Mouse (Mus musculus) bone marrow, adult 2 months (tissue): ENCODE measurements at regions not wholly inside any gene's neighbourhood (a gene's known extent, or its start where the extent isn't known, plus 50 kb on each side); places are given as distances from the start of the nearest gene placed in this dataset.

Source experiments
- H3K27ac ChIP-seq: fragments of 200-500 bp; 2 replicates; pipeline ENCODE4 v1.5.1; 2012; ENCODE audit warnings: low read depth, mild to moderate bottlenecking, control low read depth, inconsistent platforms, low read length; ENCODE audit not compliant: control insufficient read depth, poor library complexity, insufficient read depth
- H3K4me1 ChIP-seq: fragments of 200-500 bp; 2 replicates; pipeline ENCODE4 v1.6.1; 2011; ENCODE audit warnings: low read length; ENCODE audit not compliant: control insufficient read depth, insufficient read depth
- H3K4me3 ChIP-seq: fragments of 200-500 bp; replicated peaks from 2 replicates; pipeline ENCODE3; 2011; ENCODE audit warnings: mild to moderate bottlenecking, low read depth, low read length, control low read depth; ENCODE audit not compliant: control insufficient read depth
- CTCF ChIP-seq: fragments of 200-500 bp; IDR thresholded peaks from 2 replicates; pipeline ENCODE4 v1.5.1; 2011; ENCODE audit warnings: low read length, control low read depth; ENCODE audit not compliant: control insufficient read depth, insufficient read depth
- POLR2A ChIP-seq: fragments of 200-500 bp; IDR thresholded peaks from 2 replicates; pipeline ENCODE4 v1.6.1; 2011; ENCODE audit warnings: low read depth, mild to moderate bottlenecking, control low read depth, low read length, borderline replicate concordance; ENCODE audit not compliant: control insufficient read depth
- WGBS: fragments of 180-500 bp; shearing (Covaris S2); methylation state at CpG from one replicate; pipeline ENCODE4 v1.1.7; 2018; 5-methylcytosine and 5-hydroxymethylcytosine counted together

DNA sequence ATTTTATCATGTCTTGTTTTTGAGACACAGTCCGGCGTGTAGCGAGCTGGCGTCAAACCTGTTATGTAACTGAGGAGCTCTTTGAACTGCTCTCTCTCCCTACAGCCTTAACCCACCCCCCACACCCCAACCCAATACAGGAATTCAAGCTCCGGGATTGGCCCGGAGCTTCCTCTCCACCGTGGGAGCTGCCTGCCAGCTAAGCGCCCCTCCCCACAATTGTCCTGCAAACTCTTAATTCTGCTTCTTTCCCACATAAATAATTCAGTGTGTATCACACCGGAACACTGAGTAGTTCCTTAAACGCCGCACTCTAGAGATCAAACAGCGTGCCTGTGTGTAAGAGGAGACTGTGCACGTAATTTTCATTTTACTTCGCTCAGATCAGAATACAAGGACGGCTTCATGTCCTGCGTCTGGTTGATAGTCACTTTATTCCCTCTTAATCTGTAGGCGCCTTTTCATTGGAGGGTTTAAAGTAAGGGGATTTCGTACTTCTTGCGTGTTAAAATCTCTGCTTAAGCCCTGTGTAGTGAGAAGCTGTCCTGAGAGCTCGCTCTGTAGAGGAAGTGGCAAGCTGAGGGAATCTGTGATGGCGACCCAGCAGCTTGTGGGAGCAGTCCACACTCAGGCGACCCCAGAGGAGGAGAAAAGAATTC lies 95.3 kb upstream of the Pabpc6 start:
- Histone ChIP-seq H3K4me3 (no peak overlapping the region), H3K27ac (peak overlapping the region; percentile 58; the same call in 1 of the 2 replicates), H3K4me1 (no peaks in the 10 kb centered on the region; the same call in 1 of the 2 replicates)
- TF ChIP-seq POLR2A (no peak), CTCF (no peak)
- 1% methylated on average over 22 of the region's 22 CpGs for WGBS

DNA sequence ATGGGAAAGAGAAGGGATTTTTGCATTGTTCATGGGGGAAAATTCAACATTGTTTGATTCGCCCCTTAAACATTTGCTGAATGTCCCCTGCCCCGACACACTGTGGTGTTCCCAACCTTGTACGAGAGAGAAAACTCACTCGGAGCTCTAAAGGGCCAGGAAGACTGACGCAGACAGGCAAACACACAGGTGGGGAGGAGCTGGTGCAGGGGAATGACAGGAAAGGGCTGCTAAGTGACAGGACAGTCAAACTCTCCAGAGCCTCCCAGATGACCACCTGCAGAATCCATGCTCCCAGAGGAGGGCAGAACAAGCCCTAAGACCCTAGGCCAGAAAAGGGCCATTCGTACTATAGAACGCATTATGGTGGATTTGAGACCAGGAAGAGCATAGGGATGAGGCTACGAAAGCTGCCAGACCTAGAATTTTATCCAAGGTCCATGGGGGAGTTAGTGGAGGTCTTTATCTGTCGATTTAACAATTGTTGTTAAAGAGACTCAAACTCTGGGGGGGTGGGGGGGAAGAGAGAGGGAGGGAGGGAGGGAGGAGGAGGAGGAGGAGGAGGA lies 94.6 kb upstream of the Pabpc6 start:
- Histone ChIP-seq H3K4me1 (no peaks in the 10 kb centered on the region; the same call in 1 of the 2 replicates), H3K4me3 (no peak overlapping the region), H3K27ac (no peak overlapping the region)
- TF ChIP-seq CTCF, result no peak
- no peak for TF ChIP-seq POLR2A
- 49% methylated on average over 9 of the region's 9 CpGs for WGBS

- H3K27ac ChIP-seq, result no peak overlapping the region
- TF ChIP-seq POLR2A, result no peak
- TF ChIP-seq CTCF, result no peak
- H3K4me1 ChIP-seq, result no peaks in the 10 kb centered on the region
- no peak overlapping the region for H3K4me3 ChIP-seq
- 89% methylated on average over 9 of the region's 9 CpGs for WGBS
Measured at GRCm38 (mm10) chr17:9763110-9763509, 93.6 kb upstream of the Pabpc6 start.

DNA sequence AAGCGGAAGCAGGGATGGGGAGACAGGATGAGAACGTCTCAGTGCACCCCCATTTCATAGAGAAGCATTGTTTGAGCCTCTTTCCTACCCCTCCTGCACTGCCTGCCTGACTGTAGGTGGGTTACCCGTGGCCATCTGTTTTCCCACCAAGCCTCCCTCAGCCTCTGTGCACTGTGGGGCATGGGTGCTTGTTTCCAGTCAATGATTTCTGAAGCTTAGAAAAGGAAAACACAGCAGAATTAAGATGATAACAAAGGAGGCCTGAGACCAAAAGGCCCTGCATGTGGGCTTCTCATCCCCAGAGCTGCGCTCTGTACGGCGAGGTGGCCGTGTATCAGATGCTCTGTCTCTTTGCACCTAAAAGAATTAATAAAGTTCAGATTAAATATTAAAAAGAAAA lies 92.9 kb upstream of the Pabpc6 start:
- H3K4me1 ChIP-seq, result no peaks in the 10 kb centered on the region
- TF ChIP-seq POLR2A, result no peak
- no peak for TF ChIP-seq CTCF
- no peak overlapping the region for H3K4me3 ChIP-seq
- no peak overlapping the region for H3K27ac ChIP-seq
- WGBS, result 80% methylated on average over 7 of the region's 7 CpGs

DNA sequence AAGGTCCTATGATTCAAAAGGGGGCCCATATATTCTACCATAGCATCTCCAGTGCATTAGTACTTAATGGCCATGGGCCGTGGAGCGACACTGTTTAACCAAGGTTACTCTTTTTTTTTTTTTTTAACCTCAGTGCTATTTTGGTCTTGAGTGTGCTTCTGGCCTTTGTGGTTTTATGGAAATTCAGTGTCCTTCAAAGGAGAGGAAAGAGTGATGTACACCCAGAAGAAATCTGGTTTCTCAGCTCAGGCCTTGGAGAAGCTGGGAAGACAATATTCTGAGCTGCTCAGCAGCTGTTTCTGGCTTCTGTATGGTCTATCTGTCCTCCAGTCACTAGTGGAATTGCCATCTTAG lies 91.2 kb upstream of the Pabpc6 start:
- Histone ChIP-seq H3K4me3 (no peak overlapping the region), H3K4me1 (no peaks in the 10 kb centered on the region), H3K27ac (no peak overlapping the region)
- no peak for TF ChIP-seq CTCF
- no peak for TF ChIP-seq POLR2A
- WGBS, result 70% methylated on average over 2 of the region's 2 CpGs

DNA sequence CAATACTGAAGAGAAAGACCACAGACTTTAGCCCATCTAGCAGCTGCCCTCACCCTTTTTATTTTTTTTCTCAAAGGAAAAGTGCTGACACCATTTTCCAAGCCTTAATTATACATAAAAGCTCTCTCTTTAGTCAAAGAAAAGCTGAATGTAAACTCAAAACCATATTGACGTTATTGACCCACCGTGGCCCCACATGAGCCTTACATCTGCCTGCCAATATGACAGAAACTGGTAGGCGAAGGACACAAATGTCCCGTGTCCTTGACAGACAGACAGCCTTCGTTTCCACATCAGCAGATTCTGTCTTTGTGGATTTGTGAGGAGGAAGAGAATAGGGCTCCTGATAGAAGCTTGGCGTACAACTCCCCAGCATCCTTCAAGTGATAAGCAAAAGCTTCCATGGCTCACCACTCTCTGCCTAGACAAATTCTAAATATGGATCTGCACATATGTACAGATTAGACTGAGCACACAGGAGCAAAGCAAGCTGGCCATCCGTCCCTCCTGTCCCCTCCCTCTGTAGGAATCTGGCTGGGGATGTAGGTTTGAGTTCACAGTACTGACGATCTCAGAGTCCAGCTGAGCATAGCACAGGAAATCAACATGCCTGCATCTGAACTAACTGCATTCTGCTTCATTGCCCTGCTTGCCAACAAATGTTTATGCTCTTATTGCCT lies 90.6 kb upstream of the Pabpc6 start:
- 75% methylated on average over 8 of the region's 8 CpGs for WGBS
- no peak for TF ChIP-seq CTCF
- TF ChIP-seq POLR2A, result no peak

GRCm38 (mm10) chr17:9759421-9759852 lies 89.9 kb upstream of the Pabpc6 start:
- WGBS, result 59% methylated on average over 7 of the region's 7 CpGs
- H3K27ac ChIP-seq, result no peak overlapping the region

More for the DNA sequence above, 90.6 kb upstream of the Pabpc6 start:
- Histone ChIP-seq H3K4me3 (no peak overlapping the region), H3K27ac (no peak overlapping the region), H3K4me1 (no peaks in the 10 kb centered on the region)

DNA sequence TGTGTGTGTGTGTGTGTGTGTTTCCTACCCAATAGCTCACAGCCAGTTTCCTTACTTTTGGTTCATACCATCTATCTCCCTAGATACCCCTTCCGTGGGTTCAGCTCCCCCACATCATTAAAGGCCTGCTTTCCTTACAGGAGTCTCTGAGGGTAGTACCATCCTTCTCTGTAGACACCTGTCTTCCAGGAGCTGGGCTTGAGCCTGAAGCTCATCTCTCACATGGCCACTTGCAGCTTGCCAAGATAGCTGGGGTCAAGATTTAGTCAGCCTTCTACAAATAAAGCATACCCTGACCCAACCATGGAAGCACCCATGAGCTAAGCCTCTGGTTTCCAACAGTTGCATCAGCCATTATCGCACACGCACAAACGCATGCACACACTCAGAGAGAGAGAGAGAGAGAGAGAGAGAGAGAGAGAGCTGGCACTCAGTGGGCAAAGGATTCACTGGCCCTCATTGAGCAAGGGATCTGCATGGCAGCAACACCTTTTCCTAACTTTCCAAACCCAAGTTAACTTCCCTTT lies 88.3 kb upstream of the Pabpc6 start:
- H3K4me3 ChIP-seq, result no peak overlapping the region
- H3K27ac ChIP-seq, result no peak overlapping the region
- TF ChIP-seq CTCF, result no peak
- no peak for TF ChIP-seq POLR2A
- 84% methylated on average over 4 of the region's 4 CpGs for WGBS
- H3K4me1 ChIP-seq, result no peaks in the 10 kb centered on the region

More at GRCm38 (mm10) chr17:9759421-9759852, 89.9 kb upstream of the Pabpc6 start:
- no peak for TF ChIP-seq POLR2A
- no peak for TF ChIP-seq CTCF
- Histone ChIP-seq H3K4me1 (no peaks in the 10 kb centered on the region), H3K4me3 (no peak overlapping the region)
